Mouse (Mus musculus): ENCODE measurements around the gene AA467197.

AA467197 gene

GRCm38 (mm10) chr2:122636686-122637085 lies at the start of gene AA467197:
Gene AA467197, plus strand, starts transcription at chr2:122636986.
- no peak for DNase-seq (ENCODE audit: low spot score)

GRCm38 (mm10) chr2:122587861-122588519 lies 48.8 kb upstream of the AA467197 start:
- DNase-seq (ENCODE audit: low spot score): peak; percentile 21

DNA sequence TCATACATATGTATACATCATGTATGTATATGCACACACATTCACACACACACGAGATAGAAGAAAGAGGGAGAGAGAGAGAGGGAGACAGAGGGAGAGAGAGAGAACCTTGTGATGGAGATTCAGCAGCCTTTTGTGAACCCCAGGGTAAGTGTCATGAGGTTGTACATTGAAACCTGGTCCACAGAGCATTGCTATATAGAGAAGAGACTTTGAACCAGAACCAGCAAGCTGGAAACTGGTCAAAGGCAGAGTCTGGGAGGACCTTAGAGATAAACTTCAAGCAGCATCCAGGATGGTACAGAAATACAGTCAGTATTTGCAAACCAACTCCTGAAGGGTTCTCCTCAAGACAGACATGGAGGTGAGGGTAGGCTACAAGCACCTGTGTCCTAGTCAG lies 46.4 kb upstream of the AA467197 start:
- no peak for DNase-seq (ENCODE audit: low spot score)

- no peak for DNase-seq (ENCODE audit: low spot score)
Observed at GRCm38 (mm10) chr2:122591213-122591612, 45.6 kb upstream of the AA467197 start.

DNA sequence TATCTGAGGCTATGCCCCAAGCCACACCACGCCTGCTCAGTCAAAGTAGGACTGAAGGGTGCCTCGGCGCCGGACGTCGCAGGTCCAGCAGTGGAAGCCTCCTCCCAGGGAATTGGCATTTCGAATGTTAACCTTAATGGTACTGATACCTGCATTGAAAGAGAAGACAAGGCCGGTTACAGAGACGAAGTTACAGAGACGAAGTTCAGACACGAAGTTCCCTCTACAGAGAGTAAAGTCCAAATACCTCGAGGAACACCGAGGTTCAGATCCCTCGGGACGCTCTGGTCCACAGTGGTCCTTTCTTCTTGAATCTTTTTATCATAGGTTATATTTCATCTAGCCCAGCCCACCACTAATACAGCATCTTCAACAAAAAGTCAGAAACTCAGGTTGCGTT lies 41.3 kb upstream of the AA467197 start:
- DNase-seq (ENCODE audit: low spot score): no peak

GRCm38 (mm10) chr2:122599736-122600135 lies 37.0 kb upstream of the AA467197 start:
- DNase-seq (ENCODE audit: low spot score): no peak

DNA sequence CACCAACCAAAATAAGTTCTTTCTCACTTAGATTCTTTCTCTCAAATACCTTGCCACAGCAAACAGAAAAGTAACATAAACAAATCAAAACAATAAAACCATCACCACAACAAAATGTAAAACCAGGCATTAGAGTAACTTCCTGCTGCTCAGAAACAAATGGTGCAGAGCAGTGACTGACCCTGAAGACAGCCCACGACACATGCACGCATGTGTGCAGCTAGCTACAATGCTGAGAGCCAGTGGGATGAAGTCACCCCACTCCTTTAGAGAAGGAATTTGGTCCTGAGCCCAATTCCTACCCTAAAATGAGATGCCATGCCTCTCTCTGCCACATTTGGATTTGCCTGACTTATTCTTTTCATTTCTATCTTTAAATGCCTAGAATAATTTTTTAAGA lies 35.4 kb upstream of the AA467197 start:
- no peak for DNase-seq (ENCODE audit: low spot score)

GRCm38 (mm10) chr2:122605829-122606228 lies 31.0 kb upstream of the AA467197 start:
- DNase-seq (ENCODE audit: low spot score): peak; percentile 61

- no peak for DNase-seq (ENCODE audit: low spot score)
Observed at GRCm38 (mm10) chr2:122608820-122609219, 28.0 kb upstream of the AA467197 start.

DNA sequence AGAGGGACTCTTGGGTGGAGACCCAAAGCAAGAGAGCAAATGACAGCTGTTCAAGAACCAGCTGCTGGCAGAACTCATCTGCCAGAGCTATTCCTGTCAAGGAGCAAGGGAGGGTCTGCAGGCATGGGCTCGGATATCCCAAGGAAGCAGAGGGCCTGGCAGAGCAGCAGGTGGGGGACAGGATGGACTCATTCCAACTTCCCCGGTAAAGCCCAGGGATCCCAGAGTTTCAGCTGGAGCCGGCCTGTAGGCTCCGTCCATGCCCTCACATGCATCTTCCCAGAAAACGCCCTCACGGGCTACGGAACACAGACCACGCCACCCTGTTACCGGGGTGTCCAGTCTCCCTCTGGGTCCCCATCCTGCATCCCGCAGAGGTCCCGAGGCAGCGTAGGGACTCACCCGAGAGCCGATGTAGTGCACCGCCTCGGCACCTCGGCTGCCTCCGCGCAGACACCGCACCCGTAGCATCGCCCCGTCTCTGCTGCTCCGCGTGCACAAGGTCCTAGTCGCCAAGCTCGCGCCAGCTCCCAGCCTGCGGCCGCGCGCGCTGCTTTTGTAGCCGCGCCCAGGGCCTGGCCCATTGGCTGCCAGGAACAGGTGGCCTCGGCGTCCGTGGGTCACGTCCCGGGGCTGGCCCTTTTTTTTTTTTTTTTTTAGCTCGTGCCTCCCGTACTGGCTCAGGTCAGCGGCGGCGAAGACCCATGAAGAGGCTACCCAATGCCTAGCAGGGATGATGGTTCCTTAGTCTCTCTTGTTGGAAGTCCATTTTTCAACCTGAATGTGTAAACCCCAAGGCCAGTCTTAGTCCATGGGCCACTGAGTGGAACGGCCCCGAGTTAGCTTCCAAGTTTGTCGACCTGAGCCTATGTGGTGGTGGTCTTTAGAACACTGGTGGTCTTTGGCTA lies 25.8 kb upstream of the AA467197 start, which contains the start of gene Gatm:
Gene Gatm (minus strand): TSS at position 558 of the 908 bp plus-strand sequence.
- DNase-seq (ENCODE audit: low spot score): peak; percentile 85

DNA sequence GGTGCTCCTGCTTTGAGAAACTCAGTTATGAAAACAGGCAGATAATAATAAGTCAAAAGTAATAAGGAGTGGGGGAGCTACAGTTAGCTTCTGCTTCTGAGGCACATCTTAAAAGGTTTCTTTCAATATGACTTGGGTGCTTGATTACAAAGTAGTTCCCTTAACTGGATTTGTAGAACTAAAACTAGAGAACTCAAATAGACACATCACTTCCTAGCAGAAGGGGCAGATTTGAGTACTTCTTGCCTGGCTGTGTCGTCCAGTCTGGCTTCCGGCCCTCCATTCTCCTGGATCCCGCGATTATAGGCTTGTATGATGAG lies 25.2 kb upstream of the AA467197 start:
- DNase-seq (ENCODE audit: low spot score): no peak

GRCm38 (mm10) chr2:122616237-122616636 lies 20.5 kb upstream of the AA467197 start:
- no peak for DNase-seq (ENCODE audit: low spot score)

DNA sequence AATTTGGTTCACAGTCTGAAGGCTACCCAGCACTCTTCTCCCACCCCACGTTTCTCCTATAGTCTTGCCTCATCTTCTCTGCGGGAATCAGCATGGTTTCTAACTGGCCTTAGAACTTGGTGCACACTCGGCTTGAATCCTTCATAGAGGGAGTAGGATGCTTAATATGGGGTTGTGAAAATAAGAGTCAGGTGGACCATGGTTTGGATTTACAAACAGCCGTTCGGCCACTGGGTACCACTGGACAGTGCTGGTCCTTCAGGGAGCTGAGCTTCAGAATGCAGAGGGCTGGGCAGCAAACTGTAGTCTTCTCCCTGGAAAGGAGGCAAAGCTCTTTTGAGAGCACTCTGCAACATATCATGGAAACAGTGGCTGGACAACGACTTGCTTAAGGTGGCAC lies 19.0 kb upstream of the AA467197 start:
- DNase-seq (ENCODE audit: low spot score): no peak

GRCm38 (mm10) chr2:122618719-122619118 lies 18.1 kb upstream of the AA467197 start:
- no peak for DNase-seq (ENCODE audit: low spot score)

DNA sequence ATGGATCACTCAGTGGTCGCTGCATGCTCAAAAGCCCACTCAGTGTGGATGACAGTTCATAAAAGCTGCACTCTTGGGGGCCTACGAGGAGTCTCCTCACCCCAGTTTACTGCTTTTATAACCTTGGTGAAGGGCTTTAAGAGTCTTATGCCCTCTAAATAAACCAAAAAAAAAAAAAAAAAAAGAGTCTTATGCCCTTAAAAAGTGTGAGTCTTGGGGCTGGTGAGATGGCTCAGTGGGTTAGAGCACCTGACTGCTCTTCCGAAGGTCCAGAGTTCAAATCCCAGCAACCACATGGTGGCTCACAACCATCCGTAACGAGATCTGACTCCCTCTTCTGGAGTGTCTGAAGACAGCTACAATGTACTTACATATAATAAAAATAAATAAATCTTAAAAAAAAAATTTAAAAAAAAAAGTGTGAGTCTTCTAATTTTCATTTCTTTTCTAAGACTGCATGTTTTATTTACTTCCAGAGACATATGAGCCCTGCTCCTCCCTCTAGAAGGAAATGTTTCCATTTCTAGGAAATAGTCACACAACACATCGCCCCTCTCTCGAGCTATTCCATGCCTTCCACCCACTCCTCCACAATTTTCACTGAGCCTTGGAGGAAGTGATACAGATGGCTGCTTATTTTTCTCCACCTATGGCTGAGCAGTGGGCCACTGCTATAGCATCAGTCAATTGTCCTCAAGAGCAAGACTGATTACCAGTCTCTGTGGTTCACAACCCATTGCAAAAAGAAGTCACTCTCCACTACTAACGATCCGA lies 15.3 kb upstream of the AA467197 start:
- no peak for DNase-seq (ENCODE audit: low spot score)

DNA sequence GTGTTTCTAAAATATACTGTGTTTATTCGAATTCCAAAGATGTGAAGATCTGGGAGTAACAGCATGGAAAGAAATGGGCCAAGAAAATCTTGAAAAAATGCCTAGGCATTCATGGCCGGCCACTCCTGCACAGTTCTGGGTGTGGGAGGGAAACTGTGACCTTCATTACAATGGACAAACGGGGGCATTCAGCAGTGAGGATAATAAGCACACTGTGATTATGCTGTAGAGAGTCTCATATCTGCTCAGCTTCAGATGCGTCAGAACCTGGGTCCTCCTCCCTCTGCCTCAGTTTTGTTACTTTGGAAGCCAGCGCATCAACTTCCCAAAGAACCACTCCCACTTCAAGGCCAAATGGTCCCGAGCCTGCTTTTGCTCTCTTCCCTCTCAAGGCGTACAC lies 10.9 kb upstream of the AA467197 start:
- no peak for DNase-seq (ENCODE audit: low spot score)

DNA sequence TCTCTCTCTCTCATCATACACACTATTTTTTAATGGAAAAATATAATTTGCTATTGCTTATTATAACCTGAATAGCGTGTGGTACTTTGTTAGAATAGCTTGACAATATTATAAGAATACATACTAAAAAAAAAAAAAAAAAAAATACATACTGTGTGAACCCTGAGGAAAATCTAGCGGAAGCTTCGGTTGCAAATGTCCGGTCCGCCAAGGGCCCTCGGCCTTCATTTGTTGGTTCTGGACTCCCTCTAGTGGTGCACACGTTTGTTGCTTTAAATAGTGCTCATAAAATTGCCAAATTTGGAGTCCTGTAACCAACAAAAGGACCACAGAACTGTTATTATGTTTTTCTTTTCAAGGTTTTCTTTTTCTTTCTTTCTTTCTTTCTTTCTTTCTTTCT lies 7.8 kb upstream of the AA467197 start:
- peak; percentile 92 for DNase-seq (ENCODE audit: low spot score)

- DNase-seq (ENCODE audit: low spot score): no peak
Observed at GRCm38 (mm10) chr2:122629871-122630270, 6.9 kb upstream of the AA467197 start.

- peak; percentile 90 for DNase-seq (ENCODE audit: low spot score)
Observed at GRCm38 (mm10) chr2:122630465-122631225, 6.1 kb upstream of the AA467197 start.

- DNase-seq (ENCODE audit: low spot score): no peak
Observed at GRCm38 (mm10) chr2:122631226-122631801, 5.5 kb upstream of the AA467197 start.

DNA sequence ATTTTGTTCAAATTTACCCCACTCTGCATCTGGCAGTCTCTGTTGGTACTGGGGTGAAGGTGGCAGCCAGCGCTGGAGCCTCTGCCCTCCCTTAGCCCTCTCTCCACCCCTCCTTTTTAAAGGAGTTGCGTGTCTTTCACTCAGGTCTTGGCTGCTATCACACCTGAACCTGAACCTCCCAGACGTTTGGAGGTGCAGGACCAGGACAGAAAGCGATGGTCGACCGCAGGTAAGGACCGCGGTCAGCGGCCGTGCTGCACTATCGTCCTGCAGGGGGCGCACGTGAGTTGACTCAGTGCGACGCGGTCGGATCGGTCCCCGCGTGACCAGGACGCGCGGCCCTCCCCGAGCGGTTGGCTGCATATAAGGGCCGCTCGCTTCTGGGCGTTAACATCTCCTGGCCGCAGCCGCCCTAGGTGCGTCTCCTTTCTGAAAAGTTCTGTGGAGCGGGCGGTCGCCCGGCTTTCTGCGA lies 776 bp downstream of the AA467197 start:
- peak; percentile 64 for DNase-seq (ENCODE audit: low spot score)

Data from layer of hippocampus, adult 11-12 months (tissue).